Mouse (Mus musculus): ENCODE data around the gene Pawr. TPM values are rescaled to one million over a fixed set of nuclear protein-coding genes. Genes with fewer than 3 reads are reported as not detected.
A peak's percentile ranks its signal among the peaks of the same experiment; 100 is the strongest.

Gene Pawr
- polyA plus RNA-seq, 1 experiment from 2014 or later: 7.2 TPM

GRCm38 (mm10) chr10:108378062-108378461, 46.1 kb downstream of the Pawr start:
- no peaks in the 10 kb centered on the region for H3K36me3 ChIP-seq
- H3K4me1 ChIP-seq (replicated peaks): peaks cover under 1% of the 10 kb centered on the region; the same call in 1 of the 2 replicates
- no peak overlapping the region for H3K27ac ChIP-seq
- no peaks in the 10 kb centered on the region for H3K27me3 ChIP-seq
- 63% methylated on average over 6 of the region's 6 CpGs for WGBS
- H3K4me2 ChIP-seq: no peak overlapping the region
- ATAC-seq (replicated peaks; ENCODE audit: insufficient number of reproducible peaks, insufficient read depth, low FRiP score, low read depth): no peak
- no peak overlapping the region for H3K9ac ChIP-seq
- no peak overlapping the region for H3K4me3 ChIP-seq
- H3K9me3 ChIP-seq (replicated peaks): no peaks in the 10 kb centered on the region

DNA sequence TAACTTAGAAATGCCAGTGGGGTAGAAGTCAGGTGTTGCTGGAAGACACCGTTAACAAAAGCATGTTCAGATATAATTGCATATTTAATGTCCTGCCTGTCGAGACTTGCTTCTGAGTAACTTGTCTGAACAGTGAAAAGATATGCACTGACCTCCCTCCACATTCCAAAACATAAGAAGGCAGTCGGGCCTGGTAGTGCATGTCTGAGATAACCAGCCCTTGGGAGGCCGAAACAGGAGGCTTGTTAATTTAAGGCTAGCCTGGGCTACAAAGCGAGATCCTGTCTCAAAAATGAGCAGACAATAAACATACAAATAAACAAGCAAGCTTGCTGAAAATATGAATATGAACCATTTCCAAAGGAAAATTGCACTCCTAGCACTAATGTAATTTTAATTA, 46.6 kb downstream of the Pawr start:
- H3K27ac ChIP-seq: no peak overlapping the region
- H3K4me3 ChIP-seq: no peak overlapping the region
- no peaks in the 10 kb centered on the region for H3K4me1 ChIP-seq (replicated peaks)
- no peaks in the 10 kb centered on the region for H3K9me3 ChIP-seq (replicated peaks)
- 47% methylated on average over 5 of the region's 5 CpGs for WGBS
- no peak overlapping the region for H3K4me2 ChIP-seq
- H3K36me3 ChIP-seq: no peaks in the 10 kb centered on the region
- no peak overlapping the region for H3K9ac ChIP-seq
- ATAC-seq (replicated peaks; ENCODE audit: insufficient number of reproducible peaks, insufficient read depth, low FRiP score, low read depth): no peak
- H3K27me3 ChIP-seq: no peaks in the 10 kb centered on the region

GRCm38 (mm10) chr10:108380715-108381114, 48.8 kb downstream of the Pawr start:
- H3K9ac ChIP-seq: no peak overlapping the region
- 0 out of 2 replicates have a peak, but pooled peaks have one; percentile 19 for ATAC-seq (replicated peaks; ENCODE audit: insufficient number of reproducible peaks, insufficient read depth, low FRiP score, low read depth)

GRCm38 (mm10) chr10:108384153-108384769, 52.3 kb downstream of the Pawr start:
- no peak for ATAC-seq (replicated peaks; ENCODE audit: insufficient number of reproducible peaks, insufficient read depth, low FRiP score, low read depth)
- H3K4me2 ChIP-seq: no peak overlapping the region
- H3K4me1 ChIP-seq (replicated peaks): peaks cover 6% of the 10 kb centered on the region; the same call in 1 of the 2 replicates
- H3K9ac ChIP-seq: no peak overlapping the region
- H3K27ac ChIP-seq: no peak overlapping the region
- no peaks in the 10 kb centered on the region for H3K9me3 ChIP-seq (replicated peaks)
- no peaks in the 10 kb centered on the region for H3K36me3 ChIP-seq
- no peaks in the 10 kb centered on the region for H3K27me3 ChIP-seq
- H3K4me3 ChIP-seq: no peak overlapping the region
- WGBS: 49% methylated on average over 9 of the region's 9 CpGs

More at GRCm38 (mm10) chr10:108380715-108381114, 48.8 kb downstream of the Pawr start:
- 67% methylated on average over 10 of the region's 10 CpGs for WGBS
- Histone ChIP-seq H3K27me3 (no peaks in the 10 kb centered on the region), H3K27ac (no peak overlapping the region), H3K4me2 (peak overlapping the region; percentile 28), H3K4me1 (replicated peaks) (no peaks in the 10 kb centered on the region), H3K36me3 (no peaks in the 10 kb centered on the region), H3K9me3 (replicated peaks) (no peaks in the 10 kb centered on the region), H3K4me3 (no peak overlapping the region)

GRCm38 (mm10) chr10:108385480-108385955, 53.6 kb downstream of the Pawr start:
- Histone ChIP-seq H3K4me1 (replicated peaks) (peaks cover 16% of the 10 kb centered on the region; the same call in 1 of the 2 replicates), H3K9me3 (replicated peaks) (no peaks in the 10 kb centered on the region), H3K4me2 (no peak overlapping the region), H3K9ac (no peak overlapping the region), H3K27me3 (no peaks in the 10 kb centered on the region), H3K4me3 (no peak overlapping the region), H3K36me3 (no peaks in the 10 kb centered on the region), H3K27ac (no peak overlapping the region)
- no peak for ATAC-seq (replicated peaks; ENCODE audit: insufficient number of reproducible peaks, insufficient read depth, low FRiP score, low read depth)
- WGBS: 46% methylated on average over 5 of the region's 5 CpGs

DNA sequence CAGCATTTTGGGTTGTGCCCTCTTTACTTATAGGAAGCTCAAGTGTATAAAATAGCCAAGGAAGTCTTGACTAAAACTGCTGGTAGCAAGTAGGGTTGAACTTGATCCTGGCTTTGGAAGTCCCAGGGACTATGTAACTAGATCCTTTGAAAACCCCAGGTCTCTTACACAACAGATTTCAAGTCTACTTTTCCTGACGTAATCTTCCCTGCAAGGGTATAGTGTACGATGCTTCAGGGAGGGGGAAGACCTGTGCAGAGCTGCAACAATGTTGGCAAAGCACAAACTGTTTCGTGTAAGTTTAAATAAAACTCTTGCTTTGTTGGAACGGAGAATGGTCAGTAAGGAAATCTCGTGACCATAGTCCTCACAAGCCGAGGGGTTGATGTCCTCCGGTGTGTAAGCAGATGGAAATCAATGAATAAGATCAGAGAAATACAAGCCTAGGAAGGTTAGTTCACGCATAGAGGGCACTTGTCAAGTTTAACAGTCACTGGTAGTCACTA, 56.5 kb downstream of the Pawr start:
- no peak overlapping the region for H3K4me2 ChIP-seq
- H3K36me3 ChIP-seq: no peaks in the 10 kb centered on the region
- no peaks in the 10 kb centered on the region for H3K9me3 ChIP-seq (replicated peaks)
- no peaks in the 10 kb centered on the region for H3K27me3 ChIP-seq
- no peak overlapping the region for H3K4me3 ChIP-seq
- H3K9ac ChIP-seq: no peak overlapping the region
- H3K4me1 ChIP-seq (replicated peaks): peaks cover 16% of the 10 kb centered on the region; the same call in 1 of the 2 replicates
- 82% methylated on average over 8 of the region's 8 CpGs for WGBS
- no peak for ATAC-seq (replicated peaks; ENCODE audit: insufficient number of reproducible peaks, insufficient read depth, low FRiP score, low read depth)
- no peak overlapping the region for H3K27ac ChIP-seq

- no peak overlapping the region for H3K4me3 ChIP-seq
- H3K4me1 ChIP-seq (replicated peaks): peaks cover 17% of the 10 kb centered on the region; the same call in 1 of the 2 replicates
- H3K36me3 ChIP-seq: no peaks in the 10 kb centered on the region
- H3K9ac ChIP-seq: no peak overlapping the region
- H3K9me3 ChIP-seq (replicated peaks): no peaks in the 10 kb centered on the region
- H3K4me2 ChIP-seq: no peak overlapping the region
- H3K27ac ChIP-seq: no peak overlapping the region
- no peak for ATAC-seq (replicated peaks; ENCODE audit: insufficient number of reproducible peaks, insufficient read depth, low FRiP score, low read depth)
- no peaks in the 10 kb centered on the region for H3K27me3 ChIP-seq
- WGBS: 59% methylated on average over 5 of the region's 5 CpGs
These were observed 57.4 kb downstream of the Pawr start for GRCm38 (mm10) chr10:108389178-108389926.

DNA sequence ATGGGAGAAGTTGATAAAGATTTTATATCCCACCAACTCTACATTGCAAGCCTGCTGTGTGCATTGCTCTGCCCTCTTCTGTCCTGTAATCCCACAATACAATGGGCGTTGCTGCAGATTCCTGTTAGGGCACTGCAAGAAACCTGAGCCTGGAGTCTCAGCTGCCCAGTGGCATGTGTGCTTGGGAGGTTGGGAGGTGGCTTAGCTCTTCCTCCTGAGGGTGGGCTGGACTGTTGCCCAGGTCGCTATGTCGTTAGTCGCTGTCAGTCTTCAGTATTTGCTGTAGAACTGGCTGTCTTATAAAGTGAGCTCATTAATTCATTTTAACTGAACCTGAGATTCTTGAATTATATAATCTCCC, 58.0 kb downstream of the Pawr start:
- Histone ChIP-seq H3K9me3 (replicated peaks) (no peaks in the 10 kb centered on the region), H3K4me1 (replicated peaks) (peaks cover 18% of the 10 kb centered on the region; the same call in 1 of the 2 replicates)

GRCm38 (mm10) chr10:108391370-108391902, 59.5 kb downstream of the Pawr start:
- ATAC-seq (replicated peaks; ENCODE audit: insufficient number of reproducible peaks, insufficient read depth, low FRiP score, low read depth): no peak

More for the DNA sequence above, 58.0 kb downstream of the Pawr start:
- Histone ChIP-seq H3K27me3 (no peaks in the 10 kb centered on the region), H3K9ac (no peak overlapping the region), H3K27ac (no peak overlapping the region), H3K36me3 (no peaks in the 10 kb centered on the region), H3K4me2 (no peak overlapping the region), H3K4me3 (no peak overlapping the region)
- ATAC-seq (replicated peaks; ENCODE audit: insufficient number of reproducible peaks, insufficient read depth, low FRiP score, low read depth): peak; percentile 62; the same call in 1 of the 2 replicates
- WGBS: 25% methylated on average over 4 of the region's 4 CpGs

GRCm38 (mm10) chr10:108392151-108392550, 60.2 kb downstream of the Pawr start:
- H3K4me2 ChIP-seq: no peak overlapping the region
- no peak for ATAC-seq (replicated peaks; ENCODE audit: insufficient number of reproducible peaks, insufficient read depth, low FRiP score, low read depth)
- peaks cover 18% of the 10 kb centered on the region; the same call in 1 of the 2 replicates for H3K4me1 ChIP-seq (replicated peaks)
- no peak overlapping the region for H3K9ac ChIP-seq
- H3K27me3 ChIP-seq: no peaks in the 10 kb centered on the region
- 93% methylated on average over 10 of the region's 10 CpGs for WGBS
- no peaks in the 10 kb centered on the region for H3K9me3 ChIP-seq (replicated peaks)
- H3K36me3 ChIP-seq: no peaks in the 10 kb centered on the region
- H3K27ac ChIP-seq: no peak overlapping the region
- H3K4me3 ChIP-seq: no peak overlapping the region

More at GRCm38 (mm10) chr10:108391370-108391902, 59.5 kb downstream of the Pawr start:
- Histone ChIP-seq H3K4me2 (no peak overlapping the region), H3K27ac (no peak overlapping the region), H3K9me3 (replicated peaks) (no peaks in the 10 kb centered on the region), H3K36me3 (no peaks in the 10 kb centered on the region), H3K27me3 (no peaks in the 10 kb centered on the region), H3K4me1 (replicated peaks) (peaks cover 18% of the 10 kb centered on the region; the same call in 1 of the 2 replicates), H3K4me3 (no peak overlapping the region), H3K9ac (no peak overlapping the region)
- WGBS: 82% methylated on average over 15 of the region's 15 CpGs

DNA sequence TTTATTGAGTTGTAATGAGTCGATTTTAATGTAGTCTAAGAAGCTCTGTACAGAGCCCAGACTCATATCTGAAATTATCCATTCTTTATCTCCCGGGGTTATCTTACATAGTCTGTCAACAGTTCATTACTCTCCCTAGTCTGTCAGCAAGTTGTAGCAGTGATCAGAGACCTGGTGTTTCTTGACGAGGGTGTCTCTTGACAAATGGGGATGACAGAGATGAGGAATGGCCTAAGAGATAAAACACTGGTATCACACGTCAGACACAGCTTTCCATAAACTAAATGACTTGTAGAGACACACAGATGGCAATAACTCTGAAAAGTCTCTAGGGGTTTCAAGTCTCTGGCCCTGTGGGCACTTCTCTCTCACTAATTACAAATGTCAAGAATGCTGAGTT, 62.4 kb downstream of the Pawr start:
- WGBS: 13% methylated on average over 4 of the region's 4 CpGs

More for the DNA sequence above, 62.4 kb downstream of the Pawr start:
- Histone ChIP-seq H3K4me1 (replicated peaks) (peaks cover 11% of the 10 kb centered on the region; the same call in 1 of the 2 replicates), H3K4me2 (no peak overlapping the region), H3K9me3 (replicated peaks) (no peaks in the 10 kb centered on the region), H3K27ac (no peak overlapping the region), H3K9ac (no peak overlapping the region), H3K27me3 (no peaks in the 10 kb centered on the region), H3K36me3 (no peaks in the 10 kb centered on the region), H3K4me3 (no peak overlapping the region)
- no peak for ATAC-seq (replicated peaks; ENCODE audit: insufficient number of reproducible peaks, insufficient read depth, low FRiP score, low read depth)
